Mouse (Mus musculus) myocyte (in vitro differentiated cells): ENCODE data around the gene Plce1.

Experiments used
- CEBPB ChIP-seq: IDR thresholded peaks from 2 replicates; pipeline ENCODE4 v1.6.1; 2011; ENCODE audit warnings: mild to moderate bottlenecking, moderate library complexity; ENCODE audit not compliant: poor library complexity, insufficient read depth, severe bottlenecking
- E2F4 ChIP-seq: IDR thresholded peaks from one replicate; pipeline ENCODE4 v1.6.1; 2011; ENCODE audit warnings: mild to moderate bottlenecking, control low read depth, moderate library complexity; ENCODE audit not compliant: insufficient read depth
- MAX ChIP-seq: IDR thresholded peaks from one replicate; pipeline ENCODE4 v1.6.1; 2011; ENCODE audit warnings: low read depth, mild to moderate bottlenecking, control low read depth
- POLR2A ChIP-seq: IDR thresholded peaks from one replicate; pipeline ENCODE4 v1.6.1; 2011; ENCODE audit warnings: low read depth, mild to moderate bottlenecking, control low read depth, moderate library complexity; ENCODE audit not compliant: insufficient read length
- POLR2AphosphoS2 ChIP-seq: IDR thresholded peaks from one replicate; pipeline ENCODE4 v1.6.1; 2011; ENCODE audit warnings: low read depth, control low read depth; ENCODE audit not compliant: insufficient read length
- USF1 ChIP-seq: IDR thresholded peaks from one replicate; pipeline ENCODE4 v1.6.1; 2011; ENCODE audit warnings: low read depth, mild to moderate bottlenecking, control low read depth, moderate library complexity

DNA sequence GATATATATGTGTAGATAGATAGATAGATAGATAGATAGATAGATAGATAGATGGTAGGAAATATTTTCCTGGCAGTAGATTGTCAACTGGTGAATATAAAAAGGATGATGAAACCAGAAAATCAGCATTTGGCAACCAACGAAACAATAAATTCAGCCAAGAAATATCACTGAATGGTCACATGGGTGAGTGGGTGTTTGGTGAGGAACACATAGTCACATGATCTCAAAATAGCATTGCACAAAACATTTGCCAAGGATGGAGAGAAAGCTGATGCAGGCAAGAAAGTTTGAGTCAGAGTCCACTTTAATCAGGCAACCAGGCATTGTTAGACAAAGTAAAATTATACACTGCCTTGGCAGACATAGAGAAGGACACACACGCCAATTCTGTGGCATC lies 47.5 kb upstream of the Plce1 start:
- no peak for TF ChIP-seq POLR2A
- no peak for TF ChIP-seq MAX
- TF ChIP-seq CEBPB = no peak
- peak; percentile 76 for TF ChIP-seq USF1
- no peak for TF ChIP-seq POLR2AphosphoS2
- TF ChIP-seq E2F4 = no peak
